Mouse (Mus musculus) bone marrow macrophage, adult 2 months (primary cell): ENCODE measurements around the gene Znfx1. TPM values are rescaled to one million over a fixed set of nuclear protein-coding genes. Genes with fewer than 3 reads are reported as not detected.
A peak's percentile ranks its signal among the peaks of the same experiment; 100 is the strongest.

ENCODE experiments used
- H3K27ac ChIP-seq: 2 replicates; pipeline ENCODE4 v1.5.1; 2012; ENCODE audit warnings: low read depth, low read length; ENCODE audit not compliant: insufficient read depth
- H3K4me1 ChIP-seq: 2 replicates; pipeline ENCODE4 v1.6.1; 2012; ENCODE audit warnings: low read length; ENCODE audit not compliant: control insufficient read depth, insufficient read depth
- H3K4me3 ChIP-seq: 2 replicates; pipeline ENCODE4 v1.5.1; 2012; ENCODE audit warnings: mild to moderate bottlenecking, low read length, moderate library complexity; ENCODE audit not compliant: insufficient read depth
- CTCF ChIP-seq: IDR thresholded peaks from 2 replicates; pipeline ENCODE4 v1.5.1; 2012; ENCODE audit warnings: low read depth, mild to moderate bottlenecking, low read length, moderate library complexity
- POLR2A ChIP-seq: IDR thresholded peaks from 2 replicates; pipeline ENCODE4 v1.6.1; 2012; ENCODE audit warnings: mild to moderate bottlenecking, low read depth, low read length, borderline replicate concordance
- polyA plus RNA-seq: library from polyadenylated mRNA; stranded (reverse); fragments of >200 nt; gene quantifications from 2 replicates; pipeline ENCODE4 v1.2.4, GENCODE M21; 2012; ENCODE audit not compliant: missing spikeins, insufficient read depth, insufficient read length

The Znfx1 gene
- polyA plus RNA-seq, 1 experiment = 108 TPM

DNA sequence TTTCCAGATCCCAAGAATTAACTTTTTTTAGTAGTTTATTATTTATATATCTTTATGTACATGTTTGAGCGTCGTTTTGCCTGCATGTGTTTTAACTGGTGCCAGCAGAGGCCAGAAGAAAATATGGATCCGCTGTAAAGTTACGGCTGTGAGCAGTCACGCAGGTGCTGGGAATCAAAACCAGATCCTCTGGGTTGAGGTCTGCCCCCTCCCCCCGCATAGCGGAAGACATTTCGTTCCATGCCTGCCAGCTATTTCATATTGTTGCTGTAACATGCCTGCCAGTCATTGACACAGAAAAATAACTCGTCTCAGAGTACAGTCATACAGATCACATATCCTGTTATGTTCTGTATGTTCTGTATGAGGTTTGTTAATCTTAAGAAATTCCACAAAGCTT, 61.3 kb downstream of the Znfx1 start:
- Histone ChIP-seq H3K27ac (no peak overlapping the region), H3K4me1 (peaks cover 20% of the 10 kb centered on the region), H3K4me3 (no peak overlapping the region)
- TF ChIP-seq POLR2A = no peak

DNA sequence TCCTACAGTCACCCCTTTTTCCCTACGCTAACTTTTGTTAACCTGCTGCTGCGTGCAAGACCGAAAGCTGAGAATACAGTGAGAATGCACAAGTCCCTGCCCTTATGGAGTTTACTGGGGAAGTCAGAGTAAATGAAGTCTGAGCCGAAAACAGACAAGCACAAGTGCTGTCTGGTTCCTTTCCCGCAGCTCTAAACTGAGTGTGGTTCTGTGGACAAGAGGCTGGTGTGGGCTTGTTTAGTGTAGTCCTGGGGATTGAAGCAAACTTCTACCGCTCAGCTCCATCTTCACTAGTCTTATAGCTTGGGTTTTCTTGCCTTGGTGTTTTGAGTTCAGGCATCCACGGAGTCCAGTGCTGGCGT, 66.3 kb downstream of the Znfx1 start:
- Histone ChIP-seq H3K4me3 (peak overlapping the region; percentile 64), H3K27ac (peak overlapping the region; percentile 74), H3K4me1 (peaks cover 29% of the 10 kb centered on the region)
- TF ChIP-seq CTCF (no peak), POLR2A (no peak)

DNA sequence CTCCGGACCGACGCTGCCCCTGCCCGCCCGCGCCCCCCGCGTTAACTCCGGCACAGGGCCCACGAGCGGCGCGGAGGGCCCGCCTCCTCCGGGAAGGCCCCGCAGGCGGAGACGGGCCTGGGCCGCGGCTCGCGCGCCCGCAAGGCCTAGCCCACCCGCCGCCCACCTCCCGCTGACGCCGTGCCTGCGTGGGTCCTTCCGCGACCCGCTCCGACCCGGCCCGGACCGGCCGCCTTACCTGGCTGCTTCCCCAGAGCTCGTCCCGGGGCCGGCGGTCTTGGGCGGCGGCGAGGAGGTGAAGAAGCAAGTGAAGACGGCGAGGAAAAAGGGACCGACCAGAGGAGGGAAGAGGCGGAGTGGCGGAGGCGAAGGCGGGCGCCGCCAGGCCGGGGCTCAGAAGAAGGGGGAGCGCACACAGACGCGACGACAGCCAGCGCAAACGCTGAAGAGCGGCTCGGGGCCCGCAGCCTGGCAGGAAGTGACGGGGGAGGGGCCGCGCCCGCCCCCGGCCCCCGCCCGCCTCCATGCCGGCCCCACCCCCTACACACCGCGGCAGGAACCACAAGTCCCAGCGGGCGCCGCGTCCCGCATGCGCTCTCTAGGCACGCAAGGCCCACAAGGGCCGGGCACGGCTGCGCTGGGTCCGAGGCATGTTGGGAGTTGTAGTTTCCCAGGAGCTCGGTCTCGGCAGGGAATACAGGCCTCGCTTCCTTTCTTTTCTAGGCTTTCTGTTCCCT, 66.9 kb downstream of the Znfx1 start, which contains the start of gene Stau1:
TSS of gene Stau1 (minus strand) at position 504 of the 737 bp plus-strand sequence.
- peaks cover 30% of the 10 kb centered on the region for H3K4me1 ChIP-seq
- peak within 1 kb of the TSS; percentile 96 for H3K4me3 ChIP-seq
- peak; percentile 8; the same call in 1 of the 2 replicates for TF ChIP-seq POLR2A
- TF ChIP-seq CTCF = no peak
- H3K27ac ChIP-seq = peak within 1 kb of the TSS; percentile 78

DNA sequence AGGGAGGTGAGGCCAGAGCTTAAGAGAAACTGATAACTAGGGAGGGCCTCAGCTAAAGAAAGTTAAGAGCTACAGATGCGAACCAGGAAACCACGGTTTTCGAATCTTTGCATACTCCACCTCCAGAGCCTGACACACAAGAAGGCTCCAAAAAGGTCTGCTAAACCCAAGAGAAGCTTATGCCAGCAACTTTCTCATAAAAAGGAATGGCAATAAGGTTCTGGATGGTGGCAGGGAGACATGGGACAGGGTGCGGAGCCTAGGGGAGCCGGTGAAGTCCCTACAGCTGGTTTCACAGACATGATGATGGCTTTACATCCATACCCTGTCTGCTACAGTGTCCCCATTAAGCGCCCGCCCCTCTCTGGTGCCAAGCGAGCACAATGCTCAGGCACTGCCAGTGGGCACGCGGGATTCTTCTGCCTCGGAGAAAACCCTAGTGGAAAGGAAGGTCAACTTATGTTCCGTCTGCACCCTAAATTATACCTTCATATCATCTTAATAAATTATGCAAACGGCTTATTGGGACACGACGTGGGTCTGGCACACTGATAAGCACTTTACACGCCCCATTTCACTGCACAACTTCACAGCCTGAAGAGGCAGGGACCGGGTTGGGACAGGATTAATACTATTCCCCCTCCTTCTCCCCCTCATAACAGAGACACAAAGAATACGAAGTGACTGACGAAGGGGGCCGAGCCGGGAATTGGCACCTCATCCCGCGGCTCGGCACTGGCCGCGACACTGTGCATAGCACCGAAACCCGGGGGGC, 67.6 kb downstream of the Znfx1 start:
- Histone ChIP-seq H3K4me3 (peak overlapping the region; percentile 96), H3K4me1 (peaks cover 36% of the 10 kb centered on the region), H3K27ac (peak overlapping the region; percentile 78)
- no peak for TF ChIP-seq CTCF
- no peak for TF ChIP-seq POLR2A

DNA sequence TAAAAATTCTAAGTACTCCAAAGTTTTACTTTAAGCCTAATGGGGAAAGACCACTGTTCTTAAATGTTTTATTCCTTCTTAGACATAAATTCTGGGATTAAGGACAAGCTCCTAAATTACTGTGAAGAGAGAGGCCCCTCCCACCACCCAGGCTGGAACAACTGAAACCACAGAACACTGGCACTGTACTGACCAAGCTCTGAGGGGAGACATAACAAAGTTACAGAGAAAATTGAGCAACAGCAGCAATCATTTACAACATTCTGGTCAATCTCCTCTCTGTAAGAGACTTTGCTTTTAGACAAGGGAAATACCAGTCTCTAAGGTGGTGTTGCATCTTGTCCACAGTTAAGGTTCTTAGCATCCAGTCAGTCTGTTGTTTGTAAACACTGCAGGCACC, 70.9 kb downstream of the Znfx1 start:
- Histone ChIP-seq H3K4me1 (peaks cover 50% of the 10 kb centered on the region), H3K4me3 (no peak overlapping the region), H3K27ac (peak overlapping the region; percentile 24; the same call in 1 of the 2 replicates)
- TF ChIP-seq CTCF (no peak), POLR2A (no peak)

DNA sequence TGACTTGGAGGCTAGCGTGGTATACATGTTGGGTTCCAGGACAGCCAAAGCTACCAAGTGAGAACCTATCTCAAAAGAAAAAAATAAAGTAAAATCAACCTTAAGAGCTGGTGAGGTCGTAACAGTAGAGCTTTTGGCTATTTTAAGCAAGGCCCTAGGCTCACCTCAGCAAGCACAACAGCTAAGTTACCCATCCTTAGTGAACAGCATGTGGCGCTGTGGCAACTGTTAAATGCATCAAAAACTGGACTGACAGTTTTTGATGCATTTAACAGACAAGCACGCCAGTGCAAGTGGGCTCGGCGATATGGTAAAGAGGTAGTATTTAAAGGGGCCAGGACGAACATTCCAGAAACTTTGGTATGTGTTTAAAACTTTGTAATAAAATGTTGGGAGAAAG, 72.0 kb downstream of the Znfx1 start:
- TF ChIP-seq POLR2A (no peak), CTCF (no peak)
- no peak overlapping the region for H3K27ac ChIP-seq
- no peak overlapping the region for H3K4me3 ChIP-seq
- H3K4me1 ChIP-seq = peaks cover 47% of the 10 kb centered on the region

Other genes starting within 250 kb of the Znfx1 start
- gene Cse1l, start 157.0 kb downstream of the Znfx1 start, polyA plus RNA-seq = 29.7 and 35.3 TPM in 2 replicates
- 48.7 and 51.2 TPM in 2 replicates for gene Stau1, start 66.7 kb downstream of the Znfx1 start, polyA plus RNA-seq
- 20.4 TPM in 2 replicates for gene Ddx27, start 47.8 kb downstream of the Znfx1 start, polyA plus RNA-seq
- gene Kcnb1, start 127.1 kb upstream of the Znfx1 start, polyA plus RNA-seq = 0.62 and 0.84 TPM in 2 replicates
- gene Ptgis, start 177.6 kb upstream of the Znfx1 start, polyA plus RNA-seq = not detected in 2 replicates